Mouse (Mus musculus): ENCODE measurements around the gene Kera. TPM values are rescaled to one million over a fixed set of nuclear protein-coding genes. Genes with fewer than 3 reads are reported as not detected.

Gene Kera
- polyA plus RNA-seq, 1 experiment from 2014 or later = 0.09 TPM

DNA sequence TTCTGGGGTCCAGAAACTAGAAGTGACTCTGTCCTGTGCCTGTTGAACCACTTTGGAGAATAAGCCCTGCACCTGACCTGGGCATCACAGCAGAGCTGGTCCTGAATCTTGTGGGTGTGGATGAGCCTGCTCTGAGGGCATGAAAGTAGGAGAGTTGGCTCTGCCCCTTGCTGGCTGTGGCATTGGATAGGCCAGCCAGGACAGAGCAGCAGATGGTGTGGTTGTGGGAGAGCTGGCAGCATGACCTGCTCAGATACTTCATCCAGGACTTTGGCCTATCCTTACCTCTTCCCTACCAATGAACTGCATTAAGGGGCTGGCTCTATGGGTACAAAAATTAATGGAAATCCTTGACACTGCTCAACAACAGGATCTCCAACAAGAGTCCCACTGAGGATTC, 3.4 kb upstream of the Kera start:
- Histone ChIP-seq H3K9me3 (replicated peaks) (no peaks in the 10 kb centered on the region), H3K4me1 (replicated peaks) (no peaks in the 10 kb centered on the region), H3K27me3 (no peaks in the 10 kb centered on the region), H3K4me2 (no peak overlapping the region), H3K36me3 (no peaks in the 10 kb centered on the region), H3K27ac (no peak overlapping the region), H3K4me3 (no peak overlapping the region), H3K9ac (no peak overlapping the region)
- ATAC-seq (replicated peaks; ENCODE audit: insufficient number of reproducible peaks, insufficient read depth, low FRiP score, low read depth) = no peak

DNA sequence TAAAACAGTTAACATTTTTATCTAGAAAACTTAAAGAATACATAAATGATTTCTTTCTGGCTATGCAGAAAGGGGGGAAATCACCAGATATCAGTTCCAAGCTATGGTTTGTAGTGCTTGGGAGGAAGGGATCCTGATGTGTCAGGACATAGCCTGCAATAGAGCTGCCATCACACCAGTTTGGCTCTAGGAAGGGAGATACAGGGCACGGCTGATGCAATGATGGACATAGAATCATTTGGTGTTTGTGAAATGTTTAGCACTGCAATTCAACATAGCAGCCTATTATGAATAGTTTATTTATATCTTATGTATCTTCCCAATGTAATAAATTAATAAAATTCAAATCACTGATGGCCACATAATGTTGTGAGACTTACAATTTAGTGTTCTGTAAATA, 15.6 kb downstream of the Kera start:
- Histone ChIP-seq H3K36me3 (no peaks in the 10 kb centered on the region), H3K4me3 (no peak overlapping the region), H3K4me2 (no peak overlapping the region), H3K27me3 (no peaks in the 10 kb centered on the region), H3K9me3 (replicated peaks) (no peaks in the 10 kb centered on the region), H3K27ac (no peak overlapping the region), H3K4me1 (replicated peaks) (no peaks in the 10 kb centered on the region), H3K9ac (no peak overlapping the region)
- 61% methylated on average over 1 of the region's 1 CpGs for WGBS
- no peak for ATAC-seq (replicated peaks; ENCODE audit: insufficient number of reproducible peaks, insufficient read depth, low FRiP score, low read depth)

GRCm38 (mm10) chr10:97624381-97624780, 17.7 kb downstream of the Kera start:
- H3K27ac ChIP-seq = no peak overlapping the region
- H3K27me3 ChIP-seq = no peaks in the 10 kb centered on the region
- H3K4me3 ChIP-seq = no peak overlapping the region
- H3K4me2 ChIP-seq = no peak overlapping the region
- H3K9ac ChIP-seq = no peak overlapping the region
- no peaks in the 10 kb centered on the region for H3K4me1 ChIP-seq (replicated peaks)
- WGBS = 53% methylated on average over 2 of the region's 2 CpGs
- H3K9me3 ChIP-seq (replicated peaks) = no peaks in the 10 kb centered on the region
- no peaks in the 10 kb centered on the region for H3K36me3 ChIP-seq
- no peak for ATAC-seq (replicated peaks; ENCODE audit: insufficient number of reproducible peaks, insufficient read depth, low FRiP score, low read depth)

DNA sequence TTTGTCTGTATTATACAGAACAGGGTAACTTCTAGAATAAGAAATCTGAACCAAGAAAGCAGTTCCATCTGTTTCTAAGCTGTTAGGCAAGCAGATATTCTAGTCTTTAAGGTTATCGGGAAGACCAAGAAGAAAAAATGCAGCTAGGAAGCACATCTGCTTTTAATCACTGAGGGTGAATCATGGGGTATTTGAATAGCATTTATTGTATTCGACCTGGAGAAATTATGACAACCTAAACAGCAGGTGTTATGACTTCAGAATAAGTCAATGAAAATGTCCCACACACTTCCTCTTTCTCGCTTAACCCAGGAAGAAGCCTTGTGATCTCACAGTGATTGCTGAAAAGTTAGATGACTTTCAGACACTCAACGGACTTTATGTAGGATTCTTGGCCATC, 18.4 kb downstream of the Kera start:
- no peak overlapping the region for H3K9ac ChIP-seq

GRCm38 (mm10) chr10:97626543-97626942, 19.9 kb downstream of the Kera start:
- 73% methylated on average over 1 of the region's 1 CpGs for WGBS
- no peaks in the 10 kb centered on the region for H3K36me3 ChIP-seq
- H3K9ac ChIP-seq = no peak overlapping the region
- no peak overlapping the region for H3K4me2 ChIP-seq
- ATAC-seq (replicated peaks; ENCODE audit: insufficient number of reproducible peaks, insufficient read depth, low FRiP score, low read depth) = no peak
- no peak overlapping the region for H3K27ac ChIP-seq
- H3K27me3 ChIP-seq = no peaks in the 10 kb centered on the region
- no peaks in the 10 kb centered on the region for H3K4me1 ChIP-seq (replicated peaks)
- H3K9me3 ChIP-seq (replicated peaks) = no peaks in the 10 kb centered on the region
- H3K4me3 ChIP-seq = no peak overlapping the region

More for the DNA sequence above, 18.4 kb downstream of the Kera start:
- H3K4me2 ChIP-seq = no peak overlapping the region
- no peak for ATAC-seq (replicated peaks; ENCODE audit: insufficient number of reproducible peaks, insufficient read depth, low FRiP score, low read depth)
- no peaks in the 10 kb centered on the region for H3K27me3 ChIP-seq
- WGBS = 45% methylated on average over 4 of the region's 4 CpGs
- H3K36me3 ChIP-seq = no peaks in the 10 kb centered on the region
- no peaks in the 10 kb centered on the region for H3K4me1 ChIP-seq (replicated peaks)
- no peaks in the 10 kb centered on the region for H3K9me3 ChIP-seq (replicated peaks)
- no peak overlapping the region for H3K27ac ChIP-seq
- no peak overlapping the region for H3K4me3 ChIP-seq

GRCm38 (mm10) chr10:97631061-97631460, 24.4 kb downstream of the Kera start:
- Histone ChIP-seq H3K9ac (no peak overlapping the region), H3K36me3 (no peaks in the 10 kb centered on the region), H3K27ac (no peak overlapping the region), H3K4me1 (replicated peaks) (no peaks in the 10 kb centered on the region), H3K9me3 (replicated peaks) (no peaks in the 10 kb centered on the region), H3K4me2 (no peak overlapping the region), H3K4me3 (no peak overlapping the region), H3K27me3 (no peaks in the 10 kb centered on the region)
- 81% methylated on average over 3 of the region's 3 CpGs for WGBS
- no peak for ATAC-seq (replicated peaks; ENCODE audit: insufficient number of reproducible peaks, insufficient read depth, low FRiP score, low read depth)

DNA sequence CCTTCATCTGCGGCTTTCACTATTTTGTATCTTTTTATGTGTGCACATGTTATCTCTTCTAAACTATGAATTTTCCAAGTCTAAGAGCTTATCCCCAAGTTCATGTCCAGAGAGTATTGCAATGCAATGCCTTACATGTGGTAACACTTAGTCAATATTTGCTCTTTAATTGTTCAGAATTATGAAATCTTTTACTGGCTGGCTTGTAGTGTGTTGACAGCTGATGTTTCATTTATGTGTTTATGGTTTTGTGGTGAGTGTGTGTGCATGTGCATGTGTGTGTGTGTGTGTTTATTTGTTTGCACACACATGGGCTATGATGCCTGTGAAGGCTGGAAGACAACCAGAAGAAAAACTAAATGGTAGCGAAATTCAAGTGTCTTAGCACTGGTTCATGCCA, 35.2 kb downstream of the Kera start:
- 79% methylated on average over 2 of the region's 2 CpGs for WGBS
- H3K27ac ChIP-seq = no peak overlapping the region

GRCm38 (mm10) chr10:97643768-97644167, 37.1 kb downstream of the Kera start, which contains the start of gene Epyc:
TSS of gene Epyc (plus strand) at chr10:97644068.
- Histone ChIP-seq H3K27ac (no peak within 1 kb of the TSS), H3K9me3 (replicated peaks) (no peaks in the 10 kb centered on the region), H3K36me3 (no peaks in the 10 kb centered on the region), H3K9ac (no peak within 1 kb of the TSS), H3K4me2 (no peak within 1 kb of the TSS), H3K27me3 (no peaks in the 10 kb centered on the region), H3K4me3 (no peak within 1 kb of the TSS), H3K4me1 (replicated peaks) (no peaks in the 10 kb centered on the region)
- no peak for ATAC-seq (replicated peaks; ENCODE audit: insufficient number of reproducible peaks, insufficient read depth, low FRiP score, low read depth)
- WGBS = 66% methylated on average over 2 of the region's 2 CpGs

More for the DNA sequence above, 35.2 kb downstream of the Kera start:
- no peak overlapping the region for H3K9ac ChIP-seq
- no peaks in the 10 kb centered on the region for H3K4me1 ChIP-seq (replicated peaks)
- H3K27me3 ChIP-seq = no peaks in the 10 kb centered on the region
- no peak for ATAC-seq (replicated peaks; ENCODE audit: insufficient number of reproducible peaks, insufficient read depth, low FRiP score, low read depth)
- no peak overlapping the region for H3K4me2 ChIP-seq
- H3K36me3 ChIP-seq = no peaks in the 10 kb centered on the region
- H3K9me3 ChIP-seq (replicated peaks) = no peaks in the 10 kb centered on the region
- no peak overlapping the region for H3K4me3 ChIP-seq

DNA sequence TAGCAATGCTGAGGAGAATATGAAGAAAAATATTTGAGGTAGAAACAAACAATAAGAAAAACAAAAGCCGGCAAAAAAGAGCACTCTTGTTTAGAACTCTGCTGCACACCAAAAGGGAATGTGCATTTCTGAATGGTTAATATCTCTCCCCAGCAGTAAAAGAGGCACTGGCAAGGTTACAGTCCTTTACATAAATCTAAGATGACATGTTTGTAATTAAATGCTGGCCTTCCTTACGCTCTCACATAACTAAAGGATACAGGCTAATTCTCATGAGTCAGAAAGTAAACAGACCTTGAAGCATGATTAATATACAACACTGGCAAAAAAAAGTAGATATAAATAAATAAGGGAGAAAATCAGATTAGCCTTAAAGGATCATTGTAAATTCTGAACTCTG, 43.7 kb downstream of the Kera start:
- Histone ChIP-seq H3K4me1 (replicated peaks) (no peaks in the 10 kb centered on the region), H3K4me2 (no peak overlapping the region), H3K27me3 (no peaks in the 10 kb centered on the region), H3K9me3 (replicated peaks) (no peaks in the 10 kb centered on the region), H3K36me3 (no peaks in the 10 kb centered on the region), H3K9ac (no peak overlapping the region), H3K27ac (no peak overlapping the region), H3K4me3 (no peak overlapping the region)
- 62% methylated on average over 2 of the region's 2 CpGs for WGBS
- no peak for ATAC-seq (replicated peaks; ENCODE audit: insufficient number of reproducible peaks, insufficient read depth, low FRiP score, low read depth)

GRCm38 (mm10) chr10:97659489-97659888, 52.8 kb downstream of the Kera start:
- Histone ChIP-seq H3K27me3 (no peaks in the 10 kb centered on the region), H3K9ac (no peak overlapping the region), H3K36me3 (no peaks in the 10 kb centered on the region), H3K4me3 (no peak overlapping the region), H3K27ac (no peak overlapping the region), H3K4me1 (replicated peaks) (no peaks in the 10 kb centered on the region), H3K4me2 (no peak overlapping the region), H3K9me3 (replicated peaks) (no peaks in the 10 kb centered on the region)
- ATAC-seq (replicated peaks; ENCODE audit: insufficient number of reproducible peaks, insufficient read depth, low FRiP score, low read depth) = no peak
- 80% methylated on average over 1 of the region's 1 CpGs for WGBS

All from heart, embryonic 15.5 days (tissue).